Mouse (Mus musculus) gastrocnemius, postnatal 14 days (tissue): Measurements from ENCODE around the gene Taok3. TPM values are rescaled to one million over a fixed set of nuclear protein-coding genes. Genes with fewer than 3 reads are reported as not detected.

Experiments
- DNase-seq: peaks from one replicate; pipeline ENCODE4 v3.0.0; 2021; ENCODE audit warnings: mixed read lengths
- intact Hi-C: fragments of 180-260 bp; cut with DNase I; formaldehyde crosslinking; loops from one replicate; pipeline ENCODE4 v1.15.1; 2025; ENCODE audit warnings: low total_unique reads
- long read RNA-seq, 2 experiments: library from polyadenylated mRNA; stranded (forward); transcript quantifications; one replicate each; pipeline ENCODE4 v2.0.0; 2021
- total RNA-seq, 2 experiments: library from RNA; stranded (reverse); gene quantifications; 2 replicates each; pipeline ENCODE4 v1.2.3; 2021

Gene Taok3
- 1 to 10 TPM; 5.6 to 6.4 TPM for total RNA-seq
- long read RNA-seq, experiment 1, full-length matches to known transcripts, result 1 of 1 reads
- long read RNA-seq, experiment 1, partial matches to known transcripts, result 0 of 1 reads
- long read RNA-seq, experiment 1, other reads (novel, unspliced or antisense), result 0 of 1 reads
- long read RNA-seq, experiment 2, full-length matches to known transcripts, result 1 of 4 reads
- long read RNA-seq, experiment 2, partial matches to known transcripts, result 0 of 4 reads
- long read RNA-seq, experiment 2, other reads (novel, unspliced or antisense), result 3 of 4 reads

DNA sequence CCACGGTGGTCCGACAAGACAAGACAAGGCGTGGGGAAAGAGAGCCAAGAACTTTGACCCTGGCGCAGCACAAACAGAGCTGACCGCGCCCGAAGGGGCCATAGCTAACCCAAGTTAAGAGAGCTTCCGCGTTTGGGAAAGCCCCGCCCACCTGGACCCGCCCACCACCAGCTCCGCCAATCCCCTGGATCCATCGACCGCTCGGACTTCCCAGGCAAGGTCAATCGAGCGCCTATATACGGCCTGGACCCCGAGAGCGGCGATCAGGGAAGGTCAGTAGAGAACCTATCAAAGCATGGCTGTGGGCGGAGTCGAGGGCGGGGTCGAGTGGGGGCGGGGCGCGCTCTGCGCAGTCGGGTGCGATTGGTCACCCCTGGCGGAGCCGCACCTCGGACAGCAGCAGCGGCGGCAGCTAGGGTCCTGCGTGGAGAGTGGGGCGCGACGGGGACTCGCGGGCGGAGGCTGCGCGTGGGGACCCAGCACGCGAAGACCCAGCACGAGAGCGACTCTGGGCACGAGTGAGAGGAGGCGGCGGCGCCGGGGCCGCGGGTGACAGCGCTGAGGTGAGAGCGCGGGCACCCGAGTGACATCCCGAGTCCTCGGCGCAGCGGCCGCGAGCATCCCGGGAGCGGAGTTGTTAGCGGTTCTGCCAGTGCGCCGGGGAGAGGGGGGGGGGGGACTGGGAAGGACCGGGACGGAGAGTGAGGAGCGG lies at the start of gene Taok3:
Gene Taok3 (plus strand): TSS at position 353 of the 712 bp plus-strand sequence.
- peak; percentile 100 for DNase-seq
- intact Hi-C loops, result loop anchor here (10.0 kb wide), 1 partner anchor 165 kb away; the partner anchor contains the start of gene Pebp1

DNA sequence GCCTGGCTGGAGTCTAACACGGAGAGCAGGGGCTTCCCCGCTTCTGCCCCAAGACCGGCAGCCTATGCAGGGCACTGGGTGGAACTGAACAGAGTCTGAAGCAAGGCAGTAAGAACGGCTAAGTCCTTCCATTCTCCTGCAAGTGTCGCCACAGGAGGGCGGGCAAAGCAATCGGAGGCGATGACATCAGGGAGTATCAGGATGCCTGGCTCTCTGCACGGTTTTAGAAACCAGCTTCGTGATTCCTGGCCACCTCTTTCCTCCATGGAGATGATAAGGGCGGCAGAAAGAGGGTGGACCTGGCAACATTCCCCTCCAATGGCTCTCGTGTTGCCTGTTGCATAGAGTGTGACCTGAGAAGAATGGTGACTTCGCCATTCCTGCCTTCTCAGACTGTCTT lies 32.2 kb upstream of the Taok3 start:
- no peak for DNase-seq
- intact Hi-C loops, result no loop called here

GRCm38 (mm10) chr5:117089147-117089546 lies 30.8 kb upstream of the Taok3 start:
- no peak for DNase-seq
- intact Hi-C loops, result no loop called here

- intact Hi-C loops, result loop anchor here (10.0 kb wide), 1 partner anchor 405 kb away; no protein-coding TSS in a partner anchor
- no peak for DNase-seq
Observed at GRCm38 (mm10) chr5:117089786-117090185, 30.1 kb upstream of the Taok3 start.

DNA sequence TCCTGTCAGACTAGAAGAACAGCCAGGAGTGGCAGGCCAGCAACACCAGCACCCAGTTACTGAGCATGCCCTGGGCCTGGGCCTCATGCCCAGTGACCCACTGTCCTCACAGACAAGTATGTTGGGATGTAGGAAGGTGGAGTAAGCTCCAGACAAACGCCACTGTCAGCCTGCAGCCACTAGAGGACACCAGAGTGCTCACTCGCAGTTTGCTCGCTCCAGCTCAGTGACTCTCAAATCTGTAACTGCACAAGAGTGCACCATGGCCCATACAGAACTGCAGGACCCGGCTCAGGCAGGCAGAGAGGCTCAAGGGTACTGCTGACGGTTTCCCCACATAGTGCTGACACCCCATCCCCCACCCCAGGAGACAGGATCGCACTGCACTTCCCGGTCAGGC lies 25.5 kb upstream of the Taok3 start:
- peak; percentile 36 for DNase-seq
- intact Hi-C loops, result loop anchor here (10.0 kb wide), 1 partner anchor 400 kb away; no protein-coding TSS in a partner anchor

DNA sequence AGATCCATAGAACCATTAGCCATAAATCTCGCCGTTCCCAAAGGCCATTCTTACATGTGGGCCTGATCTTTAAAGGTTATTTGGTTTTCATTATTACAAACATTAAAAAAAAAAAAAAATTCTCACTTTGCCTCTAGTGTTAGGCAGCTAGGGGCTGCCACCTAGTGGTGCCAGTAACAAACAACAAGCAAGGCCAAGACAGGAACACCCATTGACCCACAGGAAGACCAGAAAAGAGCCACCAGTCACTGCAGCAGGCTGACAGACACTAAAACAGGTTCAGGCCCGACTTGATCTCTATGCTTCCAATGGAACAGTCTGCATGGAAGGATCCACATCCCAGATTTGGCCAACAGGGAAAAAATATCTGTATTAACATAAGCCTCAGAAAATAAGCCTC lies 23.2 kb upstream of the Taok3 start:
- DNase-seq, result peak; percentile 30
- intact Hi-C loops, result loop anchor here (10.0 kb wide), 1 partner anchor 398 kb away; no protein-coding TSS in a partner anchor

GRCm38 (mm10) chr5:117099008-117099407 lies 20.9 kb upstream of the Taok3 start:
- intact Hi-C loops, result loop anchor here (10.0 kb wide), 1 partner anchor 396 kb away; no protein-coding TSS in a partner anchor
- DNase-seq, result no peak

DNA sequence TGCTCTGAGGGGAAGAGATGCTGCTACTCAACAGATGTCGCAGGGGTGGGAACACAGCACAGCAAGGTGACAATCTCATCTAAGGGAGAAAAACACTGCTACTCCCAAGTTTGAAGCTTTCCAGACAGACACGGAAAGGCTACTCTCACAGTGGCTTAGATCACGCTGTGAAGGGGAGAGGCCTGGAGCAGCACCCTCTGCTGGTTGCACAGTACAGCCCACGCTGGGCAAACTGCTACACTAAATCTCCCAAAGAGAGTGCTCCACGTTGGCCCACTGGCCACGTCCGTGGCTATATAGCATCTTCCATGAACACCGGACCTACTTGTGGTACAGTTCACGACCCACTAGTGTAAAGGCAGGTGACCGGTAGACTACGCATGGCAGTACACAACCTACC lies 20.2 kb upstream of the Taok3 start:
- intact Hi-C loops, result loop anchor here (10.0 kb wide), 1 partner anchor 395 kb away; no protein-coding TSS in a partner anchor
- no peak for DNase-seq

DNA sequence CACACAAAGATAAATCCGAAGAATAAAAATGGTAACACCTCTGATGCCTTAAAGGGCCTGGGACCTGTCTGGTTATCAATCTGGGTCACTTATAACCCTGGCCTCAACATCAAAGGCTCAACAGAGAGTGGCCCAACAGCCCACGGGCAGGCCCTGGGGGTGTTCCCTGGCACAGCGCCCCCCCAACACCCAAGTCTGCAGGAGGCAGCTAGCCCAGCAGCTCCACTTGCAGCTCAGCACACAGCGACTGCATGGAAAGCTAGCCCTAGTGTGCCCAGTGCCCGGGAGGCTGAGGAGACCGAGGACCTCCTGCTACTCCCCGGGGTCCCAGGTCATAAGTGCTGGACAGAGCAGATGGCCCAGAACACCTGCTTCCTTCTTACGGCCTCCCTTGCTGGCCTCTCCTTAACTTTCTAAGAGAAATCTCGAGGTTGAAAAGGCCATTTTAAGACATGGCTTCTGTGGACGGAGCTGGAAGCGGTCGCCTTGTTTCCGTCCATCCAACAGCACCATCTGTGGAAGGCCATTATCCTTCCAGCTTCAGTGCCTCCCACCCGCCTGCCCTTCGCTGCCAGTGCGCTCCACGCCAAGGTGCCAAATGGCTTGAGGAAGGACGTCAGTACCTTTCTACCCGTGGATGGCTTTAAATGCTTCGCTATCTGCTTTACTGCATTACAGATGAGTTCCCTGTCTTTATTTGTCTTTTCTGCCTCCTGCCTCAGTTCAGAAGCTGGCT lies 16.6 kb upstream of the Taok3 start:
- intact Hi-C loops, result no loop called here
- DNase-seq, result no peak

GRCm38 (mm10) chr5:117104329-117104728 lies 15.6 kb upstream of the Taok3 start:
- DNase-seq, result no peak
- intact Hi-C loops, result no loop called here

- intact Hi-C loops, result no loop called here
- no peak for DNase-seq
Observed at GRCm38 (mm10) chr5:117105761-117106160, 14.2 kb upstream of the Taok3 start.

- DNase-seq, result no peak
- intact Hi-C loops, result no loop called here
Observed at GRCm38 (mm10) chr5:117108292-117108691, 11.6 kb upstream of the Taok3 start.

DNA sequence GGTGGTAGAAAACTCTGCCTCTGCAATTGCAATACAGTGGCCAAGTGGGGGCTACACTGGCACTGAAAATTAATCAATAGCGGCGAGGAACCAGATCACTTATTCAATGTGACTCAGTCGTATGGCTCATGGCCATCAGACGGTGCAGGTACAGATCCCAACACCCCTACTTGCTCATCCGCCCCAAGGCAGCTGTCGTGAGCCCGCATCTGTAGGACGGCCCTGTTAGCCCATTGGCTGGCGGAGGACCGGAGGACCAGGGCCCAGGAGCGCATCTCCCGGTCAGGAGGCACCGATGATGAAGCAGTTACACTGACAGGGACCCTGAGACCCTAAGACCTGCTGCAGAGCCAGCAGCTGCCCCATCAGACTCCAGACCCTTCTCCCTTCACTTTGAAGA lies 11.2 kb upstream of the Taok3 start:
- intact Hi-C loops, result no loop called here
- DNase-seq, result no peak

- no peak for DNase-seq
Observed at GRCm38 (mm10) chr5:117109522-117109921, 10.4 kb upstream of the Taok3 start.

GRCm38 (mm10) chr5:117111064-117111773 lies 8.7 kb upstream of the Taok3 start:
- no peak for DNase-seq
- intact Hi-C loops, result loop anchor here (10.0 kb wide), 1 partner anchor 174 kb away; the partner anchor contains the start of gene Pebp1

More at GRCm38 (mm10) chr5:117109522-117109921, 10.4 kb upstream of the Taok3 start:
- intact Hi-C loops, result no loop called here

DNA sequence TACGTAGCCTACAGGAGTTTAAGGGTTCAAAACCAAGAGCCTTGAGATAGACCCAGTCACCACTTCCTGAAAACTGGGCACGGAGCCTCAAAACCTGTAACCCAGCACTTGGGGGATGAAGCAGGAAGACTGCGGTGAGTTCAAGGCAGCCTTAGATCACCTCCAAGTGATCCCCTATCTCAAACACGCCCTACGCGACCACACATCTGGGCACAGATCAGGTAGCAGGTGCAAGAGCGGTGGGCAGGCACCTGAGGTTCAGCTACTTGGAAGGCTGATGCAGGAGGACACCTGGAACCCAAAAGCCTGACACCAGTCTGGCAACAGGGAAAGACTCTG lies 8.2 kb upstream of the Taok3 start:
- DNase-seq, result no peak
- intact Hi-C loops, result loop anchor here (10.0 kb wide), 1 partner anchor 173 kb away; the partner anchor contains the start of gene Pebp1

- intact Hi-C loops, result loop anchor here (10.0 kb wide), 1 partner anchor 171 kb away; the partner anchor contains the start of gene Pebp1
- no peak for DNase-seq
Observed at GRCm38 (mm10) chr5:117113330-117113729, 6.6 kb upstream of the Taok3 start.

DNA sequence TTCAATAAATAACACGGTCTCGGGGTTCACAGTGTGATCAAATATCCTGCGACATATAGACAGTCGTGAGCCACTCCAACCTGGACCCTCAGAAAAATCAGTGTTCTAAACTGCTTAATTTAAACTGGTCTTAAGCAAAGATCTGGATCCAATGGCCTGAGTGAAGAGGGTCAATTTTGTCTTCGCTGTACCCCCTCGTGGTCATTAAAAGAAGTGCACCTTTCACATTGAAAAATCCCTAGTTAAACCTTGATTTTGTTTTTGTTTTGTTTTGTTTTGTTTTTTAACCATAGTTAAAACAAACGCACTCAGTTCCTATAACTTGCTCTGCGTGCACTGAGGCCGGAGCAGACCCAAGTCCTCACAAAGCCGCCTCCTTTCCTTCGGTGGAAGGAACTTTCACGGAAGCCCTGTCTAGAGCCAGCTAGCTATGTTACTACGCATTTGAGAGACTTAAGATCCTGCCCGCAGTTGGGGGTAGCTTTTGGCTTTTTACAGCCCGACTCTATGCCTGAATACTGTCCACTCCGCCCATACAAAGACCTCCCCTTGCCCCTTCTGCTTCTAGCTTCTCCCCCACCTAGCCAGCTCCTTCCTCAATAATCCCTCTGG lies 5.2 kb upstream of the Taok3 start:
- DNase-seq, result no peak
- intact Hi-C loops, result loop anchor here (10.0 kb wide), 1 partner anchor 170 kb away; the partner anchor contains the start of gene Pebp1
